Mouse (Mus musculus): ENCODE data around the gene Gtf2e1.

Gene Gtf2e1

GRCm38 (mm10) chr16:37539611-37540580, at the start of gene Gtf2e1, which contains the start of gene Rabl3:
Gene Gtf2e1, minus strand, starts transcription at chr16:37539789.
Gene Rabl3, plus strand, starts transcription at chr16:37539885.
- peak; percentile 97 to 99 for DNase-seq (ENCODE audit: inconsistent age in 2 of 2, low spot score in 1 of 2)

DNA sequence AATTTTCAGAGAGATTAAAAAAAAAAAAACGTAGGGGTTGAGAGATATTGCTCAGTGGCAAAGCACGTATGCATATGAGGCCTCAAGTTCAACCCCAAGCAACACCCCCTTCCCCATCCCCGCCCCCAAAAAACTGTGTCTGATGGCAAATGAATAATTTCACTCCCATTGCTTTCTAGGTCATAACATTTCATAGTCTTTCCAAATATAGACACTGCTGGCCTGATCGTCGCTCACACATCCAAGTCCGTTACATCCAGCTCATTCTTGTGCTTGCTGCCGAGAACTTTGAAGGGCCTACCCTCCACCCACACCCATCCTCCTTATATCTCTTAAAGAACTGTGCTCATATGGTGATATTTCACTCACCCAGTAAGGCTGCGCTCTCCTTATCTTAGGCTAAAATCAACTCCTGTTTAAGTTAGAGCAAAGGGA, 45.6 kb upstream of the Gtf2e1 start:
- DNase-seq (ENCODE audit: inconsistent age in 2 of 2, low spot score in 1 of 2): no peak

DNA sequence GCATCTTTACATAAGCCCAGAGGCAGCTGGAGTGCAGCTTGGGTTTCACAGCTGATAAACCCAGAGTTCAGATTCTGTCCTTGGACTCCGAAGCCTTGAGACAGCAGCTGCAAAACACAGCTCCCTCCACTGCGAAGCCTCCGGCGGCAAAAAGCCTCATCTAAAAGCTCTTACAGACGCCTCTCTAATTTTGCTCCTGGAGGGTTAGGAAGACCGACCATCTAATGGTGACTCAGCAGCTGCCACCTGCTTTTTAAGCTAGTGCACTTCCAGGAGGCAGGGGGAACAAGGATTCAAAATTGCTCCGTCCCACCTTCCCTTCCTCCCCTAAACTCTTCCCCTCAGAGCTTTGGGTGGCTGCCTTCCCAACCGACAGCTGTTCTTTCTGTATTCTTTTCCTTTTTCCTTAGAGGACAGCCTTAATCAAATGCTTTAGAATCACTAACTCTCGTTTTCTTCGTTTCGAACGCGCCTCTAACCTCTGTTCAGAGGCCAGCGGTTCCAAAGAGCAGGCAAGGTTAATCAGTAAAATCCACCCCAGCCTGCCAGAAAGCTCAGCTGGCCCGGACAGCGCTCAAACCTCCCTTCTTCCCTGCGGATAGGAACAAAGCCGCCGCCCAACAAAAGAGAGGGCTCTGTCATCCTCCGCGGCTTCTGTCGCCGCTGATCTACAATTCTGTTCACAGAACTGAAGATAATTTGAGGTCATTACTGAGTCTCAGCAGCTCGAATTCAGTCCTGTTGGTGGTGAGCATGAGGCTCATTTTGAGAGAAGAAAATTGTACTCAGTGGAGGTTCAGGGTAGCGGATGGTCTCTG, 44.8 kb upstream of the Gtf2e1 start:
- peak; percentile 47 to 83 for DNase-seq (ENCODE audit: inconsistent age in 2 of 2, low spot score in 1 of 2)

- no peak for DNase-seq (ENCODE audit: inconsistent age in 2 of 2, low spot score in 1 of 2)
These were observed 44.2 kb upstream of the Gtf2e1 start for GRCm38 (mm10) chr16:37583801-37584200.

- DNase-seq (ENCODE audit: inconsistent age in 2 of 2, low spot score in 1 of 2): no peak
These were observed 43.7 kb upstream of the Gtf2e1 start for GRCm38 (mm10) chr16:37583306-37583705.

DNA sequence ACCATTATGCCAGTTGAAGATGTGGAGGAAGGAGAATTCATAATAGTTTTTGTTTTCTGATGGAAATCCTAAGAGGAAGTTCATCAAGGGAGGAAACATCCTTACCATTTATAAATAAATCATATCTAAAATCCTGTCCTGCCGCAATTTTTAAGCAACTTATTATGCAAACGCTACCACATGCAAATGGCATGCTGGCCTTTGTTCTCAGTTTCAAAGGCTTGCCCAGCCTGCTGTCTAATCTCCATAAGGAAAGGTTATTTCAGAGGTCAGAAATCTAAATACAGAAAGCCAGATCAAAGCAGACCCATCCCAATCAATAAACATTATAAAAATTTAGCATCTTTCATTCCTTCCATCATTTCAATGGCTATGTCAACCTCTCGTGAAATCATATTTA, 42.3 kb upstream of the Gtf2e1 start:
- DNase-seq (ENCODE audit: inconsistent age in 2 of 2, low spot score in 1 of 2): no peak

DNA sequence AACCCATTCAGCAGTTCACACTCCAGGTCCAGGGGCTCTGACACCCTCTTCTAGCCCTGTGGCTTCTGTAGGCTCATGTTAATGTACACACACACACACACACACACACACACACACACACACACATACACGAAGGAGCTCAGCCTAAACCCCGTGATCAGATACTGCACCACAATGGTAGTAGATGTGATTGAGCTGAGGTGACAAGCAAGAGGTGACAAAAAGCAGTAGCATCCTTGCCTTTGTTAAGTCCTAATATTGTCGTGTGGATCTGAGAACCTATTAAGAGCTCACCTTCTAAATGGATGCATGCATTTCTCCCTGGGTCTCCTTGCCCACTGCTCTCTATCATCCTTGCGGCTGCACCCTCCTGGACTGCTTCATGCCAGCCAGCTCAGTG, 41.1 kb upstream of the Gtf2e1 start:
- DNase-seq (ENCODE audit: inconsistent age in 2 of 2, low spot score in 1 of 2): no peak

GRCm38 (mm10) chr16:37579994-37580393, 40.4 kb upstream of the Gtf2e1 start, which contains the start of gene Hgd:
Gene Hgd, plus strand, starts transcription at chr16:37580153.
- no peak for DNase-seq (ENCODE audit: inconsistent age in 2 of 2, low spot score in 1 of 2)

DNA sequence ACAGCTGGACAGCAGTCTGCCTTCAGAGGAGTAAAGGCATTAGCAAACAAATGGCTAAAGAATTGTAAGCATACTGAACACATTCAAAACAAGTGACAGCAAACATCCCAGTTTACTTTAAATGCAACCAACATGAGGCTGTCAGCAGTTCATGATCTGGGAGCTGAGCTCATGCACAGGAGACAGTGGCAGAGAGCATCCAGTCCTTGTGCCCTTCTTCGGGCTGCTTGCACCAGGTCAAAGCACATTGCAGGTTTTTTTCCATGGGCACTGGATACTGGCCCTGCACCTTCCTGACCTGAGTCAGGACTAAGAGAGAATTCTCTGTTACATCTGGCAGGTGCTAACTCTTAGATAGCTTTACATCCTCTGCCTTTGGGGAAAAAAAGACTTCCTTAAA, 40.0 kb upstream of the Gtf2e1 start:
- DNase-seq (ENCODE audit: inconsistent age in 2 of 2, low spot score in 1 of 2): no peak

DNA sequence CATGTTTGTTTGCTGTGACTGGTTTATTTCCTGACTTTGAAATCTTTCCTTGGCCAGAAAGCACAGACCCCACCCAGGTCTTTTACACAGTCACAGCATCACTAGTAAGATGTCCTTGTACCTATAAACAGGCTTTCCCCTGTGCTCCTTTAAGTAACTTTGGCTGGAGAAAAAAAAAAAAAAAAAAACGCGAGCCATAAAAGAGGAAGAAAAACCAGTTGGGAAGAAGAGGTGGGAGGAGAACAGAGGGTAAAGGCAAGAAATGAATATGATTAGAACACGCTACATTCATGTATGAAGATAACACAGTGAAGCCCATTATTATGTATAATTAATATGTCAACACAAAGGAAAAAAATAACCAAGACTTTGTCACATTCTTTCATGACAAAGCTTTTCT, 35.7 kb upstream of the Gtf2e1 start:
- DNase-seq (ENCODE audit: inconsistent age in 2 of 2, low spot score in 1 of 2): no peak

DNA sequence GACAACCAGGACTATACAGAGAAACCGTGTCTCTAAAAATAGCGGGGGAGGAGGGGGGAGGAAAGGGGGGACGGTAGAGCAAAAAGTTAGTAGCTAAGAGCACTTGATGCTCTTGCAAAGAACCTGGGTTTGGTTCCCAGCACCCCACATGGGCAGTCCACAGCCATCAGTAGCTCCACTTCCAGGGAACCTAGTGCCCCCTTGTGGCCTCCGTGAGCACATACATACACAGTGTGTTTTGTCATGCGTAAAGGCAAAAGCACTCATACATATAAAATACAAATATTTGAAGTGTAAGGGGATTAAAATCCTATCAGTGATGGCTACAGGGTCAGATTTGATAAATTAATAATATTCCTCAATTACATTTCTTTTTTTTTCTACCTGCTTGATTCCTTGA, 33.5 kb upstream of the Gtf2e1 start:
- no peak for DNase-seq (ENCODE audit: inconsistent age in 2 of 2, low spot score in 1 of 2)

- DNase-seq (ENCODE audit: inconsistent age in 2 of 2, low spot score in 1 of 2): no peak
These were observed 32.6 kb upstream of the Gtf2e1 start for GRCm38 (mm10) chr16:37572117-37572754.

DNA sequence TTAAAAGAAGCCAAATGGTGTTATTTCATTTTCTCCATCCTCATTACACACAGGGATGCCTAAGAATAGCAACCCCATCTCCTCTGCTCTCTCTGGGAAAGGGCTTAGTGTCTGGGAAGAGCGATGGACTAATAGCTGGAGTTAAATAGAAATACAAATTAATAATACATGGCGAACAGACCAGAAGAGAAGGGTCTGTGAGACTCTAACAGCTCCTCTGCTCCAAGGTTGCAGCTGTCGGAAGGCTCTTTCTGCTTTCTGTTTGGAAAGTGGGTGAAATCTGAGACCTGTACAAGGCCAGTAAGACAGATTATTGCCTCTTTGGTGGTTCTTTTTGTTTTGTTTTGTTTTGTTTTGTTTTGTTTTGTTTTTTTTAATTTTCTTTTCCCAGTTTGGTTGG, 32.0 kb upstream of the Gtf2e1 start:
- DNase-seq (ENCODE audit: inconsistent age in 2 of 2, low spot score in 1 of 2): no peak

- DNase-seq (ENCODE audit: inconsistent age in 2 of 2, low spot score in 1 of 2): peak; percentile 18 to 53
These were observed 27.8 kb upstream of the Gtf2e1 start for GRCm38 (mm10) chr16:37567113-37568050.

GRCm38 (mm10) chr16:37566107-37566506, 26.5 kb upstream of the Gtf2e1 start:
- DNase-seq (ENCODE audit: inconsistent age in 2 of 2, low spot score in 1 of 2): no peak

DNA sequence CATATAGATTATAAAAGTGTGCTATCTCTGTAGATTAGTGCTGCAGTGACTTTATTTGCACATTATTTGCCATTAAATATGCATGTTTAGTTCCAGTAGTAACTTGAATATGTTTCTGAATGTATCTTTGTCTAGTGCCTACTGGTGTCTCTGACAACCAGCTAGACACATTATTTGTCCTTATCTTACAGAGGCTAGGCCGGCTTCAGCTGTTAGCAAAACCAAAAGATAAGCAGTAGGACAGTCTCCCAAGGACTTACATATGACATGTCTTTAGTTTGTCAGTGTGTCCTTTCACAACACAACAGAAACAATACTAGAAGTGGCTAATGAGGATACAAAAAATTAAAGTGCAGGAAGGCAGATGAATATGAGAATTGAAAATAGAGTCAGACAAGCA, 25.5 kb upstream of the Gtf2e1 start:
- no peak for DNase-seq (ENCODE audit: inconsistent age in 2 of 2, low spot score in 1 of 2)

DNA sequence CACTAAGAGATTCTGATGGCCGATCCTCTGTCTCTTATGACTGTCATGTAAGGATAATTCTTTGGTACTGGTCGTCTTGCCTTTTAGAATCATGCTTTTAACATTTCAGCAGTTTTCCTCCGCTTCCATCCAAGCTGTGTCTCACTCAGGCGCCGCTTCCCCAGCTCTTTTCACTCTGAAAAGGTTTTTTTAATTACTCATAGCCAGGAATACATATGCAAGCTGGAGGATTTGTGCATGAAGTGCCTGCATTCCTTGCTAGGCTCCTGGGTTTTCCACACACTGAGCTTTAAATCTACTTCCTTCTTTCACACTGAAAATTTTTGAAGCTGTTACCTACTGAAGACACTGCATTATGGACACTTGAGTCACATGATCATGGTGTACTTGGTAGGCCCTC, 23.4 kb upstream of the Gtf2e1 start:
- no peak for DNase-seq (ENCODE audit: inconsistent age in 2 of 2, low spot score in 1 of 2)

DNA sequence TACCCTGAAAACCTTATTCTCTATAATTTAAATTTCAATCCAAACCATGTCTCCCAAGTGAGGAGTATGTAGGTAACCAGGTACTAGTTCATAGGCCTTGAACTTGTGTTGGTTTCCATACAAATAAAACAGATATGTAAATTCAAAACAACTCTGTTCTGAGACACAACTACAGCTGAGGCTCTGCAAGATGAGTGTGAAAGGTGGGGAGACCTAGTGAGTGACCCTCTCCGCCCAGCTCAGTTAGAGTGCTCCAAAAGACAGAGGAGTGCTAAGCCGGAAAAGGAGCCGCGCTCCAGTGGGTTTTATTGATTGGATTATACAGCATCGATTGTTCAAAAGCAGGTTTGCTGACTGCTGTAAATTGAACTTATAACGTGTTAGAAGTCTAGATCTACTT, 22.8 kb upstream of the Gtf2e1 start:
- no peak for DNase-seq (ENCODE audit: inconsistent age in 2 of 2, low spot score in 1 of 2)

- no peak for DNase-seq (ENCODE audit: inconsistent age in 2 of 2, low spot score in 1 of 2)
These were observed 13.2 kb upstream of the Gtf2e1 start for GRCm38 (mm10) chr16:37552824-37553223.

DNA sequence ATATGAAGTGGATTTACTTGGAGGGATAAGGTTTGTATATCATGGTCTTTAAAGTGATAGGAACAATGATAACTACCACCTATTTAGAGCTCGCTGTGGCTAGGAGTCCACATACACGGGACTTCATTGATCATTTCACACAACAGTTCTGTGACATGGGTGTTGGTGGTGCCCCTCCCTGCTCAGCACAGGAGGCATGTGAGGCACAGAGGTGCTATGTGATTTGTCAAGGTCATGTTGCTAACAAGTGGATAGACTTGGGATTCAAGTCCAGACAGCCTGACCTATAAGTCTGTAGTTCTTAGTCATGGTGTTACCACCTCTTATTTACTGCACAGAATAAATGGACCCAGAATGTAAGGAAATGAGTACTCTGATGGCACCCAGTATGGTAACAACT, 11.4 kb upstream of the Gtf2e1 start:
- no peak for DNase-seq (ENCODE audit: inconsistent age in 2 of 2, low spot score in 1 of 2)
